Mouse (Mus musculus) liver, embryonic 12.5 days (tissue): Measurements from ENCODE around the gene Lbhd1. TPM values are rescaled to one million over a fixed set of nuclear protein-coding genes. Genes with fewer than 3 reads are reported as not detected.

ENCODE experiments used
- ATAC-seq: fragments of 200-750 bp; cut with Nextera tagmentation; 2 replicates; pipeline ENCODE4 v1.8.0; 2017; ENCODE audit warnings: moderate number of reproducible peaks, mild to moderate bottlenecking, moderate library complexity
- H3K27ac ChIP-seq: fragments of 300-500 bp; sonication (generic); 2 replicates; pipeline ENCODE4 v1.5.1; 2016; ENCODE audit warnings: mild to moderate bottlenecking
- H3K27me3 ChIP-seq: fragments of 300-500 bp; sonication (generic); replicated peaks from 2 replicates; pipeline ENCODE4 v1.6.1; 2016; ENCODE audit warnings: mild to moderate bottlenecking, moderate library complexity
- H3K36me3 ChIP-seq: fragments of 300-500 bp; sonication (generic); 2 replicates; pipeline ENCODE4 v1.6.1; 2016; ENCODE audit warnings: mild to moderate bottlenecking, moderate library complexity
- H3K4me1 ChIP-seq: fragments of 300-500 bp; sonication (generic); 2 replicates; pipeline ENCODE4 v1.6.1; 2016
- H3K4me2 ChIP-seq: fragments of 300-500 bp; sonication (generic); 2 replicates; pipeline ENCODE4 v1.6.1; 2016; ENCODE audit warnings: mild to moderate bottlenecking, moderate library complexity
- H3K4me3 ChIP-seq: fragments of 300-500 bp; sonication (generic); 2 replicates; pipeline ENCODE4 v1.5.1; 2016; ENCODE audit warnings: mild to moderate bottlenecking, moderate library complexity
- H3K9ac ChIP-seq: fragments of 300-500 bp; sonication (generic); 2 replicates; pipeline ENCODE4 v1.6.1; 2016; ENCODE audit warnings: mild to moderate bottlenecking, moderate library complexity
- H3K9me3 ChIP-seq: fragments of 300-500 bp; sonication (generic); replicated peaks from 2 replicates; pipeline ENCODE4 v1.6.1; 2016; ENCODE audit warnings: mild to moderate bottlenecking, moderate library complexity
- WGBS: fragments of 180-500 bp; shearing (Covaris S2); methylation state at CpG from one replicate; pipeline ENCODE4 v1.1.7; 2016; ENCODE audit not compliant: insufficient replicate concordance; 5-methylcytosine and 5-hydroxymethylcytosine counted together
- polyA plus RNA-seq: library from polyadenylated mRNA; unstranded; fragments of >200 nt; fragmentation: Nextera tagmentation; extraction: Ambion mirVana; gene quantifications from 2 replicates; pipeline ENCODE4 v1.2.1, GENCODE M21; 2016

The Lbhd1 gene
- polyA plus RNA-seq, 1 experiment from 2014 or later: 80.4 TPM

DNA sequence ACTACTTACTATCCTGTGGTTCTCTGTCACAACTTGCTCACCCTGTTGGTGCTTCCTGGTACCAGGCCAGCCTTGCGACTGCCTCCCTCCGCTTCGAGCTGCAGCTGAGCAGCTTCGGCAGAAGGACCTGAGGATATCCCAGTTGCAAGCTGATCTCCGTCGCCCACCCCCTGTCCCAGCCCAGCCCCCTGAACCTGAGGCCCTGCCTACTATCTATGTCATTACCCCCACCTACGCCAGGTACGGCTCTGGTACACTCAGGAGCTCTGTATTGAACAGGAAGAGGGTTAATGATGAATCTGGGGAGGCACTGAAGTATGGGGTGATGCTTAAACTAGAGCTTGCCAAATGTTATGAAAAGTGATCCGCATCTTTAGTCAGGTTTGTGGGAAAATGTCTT, 38.2 kb downstream of the Lbhd1 start:
- ATAC-seq: no peak
- H3K27me3 ChIP-seq: no peaks in the 10 kb centered on the region
- H3K36me3 ChIP-seq: peaks cover 47% of the 10 kb centered on the region
- H3K4me3 ChIP-seq: peak overlapping the region; percentile 87
- no peaks in the 10 kb centered on the region for H3K9me3 ChIP-seq
- peak overlapping the region; percentile 95; the same call in 1 of the 2 replicates for H3K27ac ChIP-seq
- peak overlapping the region; percentile 90 for H3K9ac ChIP-seq
- 72% methylated on average over 9 of the region's 9 CpGs for WGBS
- peaks cover 58% of the 10 kb centered on the region for H3K4me1 ChIP-seq
- H3K4me2 ChIP-seq: peak overlapping the region; percentile 87

DNA sequence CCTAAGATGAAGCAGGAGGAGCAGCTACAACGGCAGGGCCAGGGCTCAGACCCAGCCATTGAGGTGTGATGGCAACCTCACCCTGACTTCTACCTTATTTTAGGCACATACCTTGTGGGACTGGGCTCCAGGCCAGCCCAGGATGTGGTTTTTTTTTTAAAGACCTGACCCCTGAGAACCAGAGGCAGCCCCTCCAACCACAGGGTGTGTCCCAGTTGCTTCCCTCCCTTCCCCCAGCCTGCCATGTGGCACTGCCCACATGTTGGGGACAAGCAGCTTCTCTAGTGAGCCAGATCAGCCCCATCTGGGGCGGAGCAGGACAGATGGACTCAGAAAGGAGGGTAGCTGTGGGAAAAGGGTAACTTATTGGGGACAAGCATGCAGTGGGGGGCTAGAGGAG, 43.2 kb downstream of the Lbhd1 start:
- ATAC-seq: no peak
- Histone ChIP-seq H3K36me3 (peaks cover 61% of the 10 kb centered on the region), H3K27me3 (no peaks in the 10 kb centered on the region), H3K4me1 (peaks cover 75% of the 10 kb centered on the region), H3K4me2 (no peak overlapping the region), H3K9ac (peak overlapping the region; percentile 40; the same call in 1 of the 2 replicates), H3K4me3 (no peak overlapping the region), H3K9me3 (no peaks in the 10 kb centered on the region), H3K27ac (peak overlapping the region; percentile 92; the same call in 1 of the 2 replicates)
- 63% methylated on average over 2 of the region's 2 CpGs for WGBS

DNA sequence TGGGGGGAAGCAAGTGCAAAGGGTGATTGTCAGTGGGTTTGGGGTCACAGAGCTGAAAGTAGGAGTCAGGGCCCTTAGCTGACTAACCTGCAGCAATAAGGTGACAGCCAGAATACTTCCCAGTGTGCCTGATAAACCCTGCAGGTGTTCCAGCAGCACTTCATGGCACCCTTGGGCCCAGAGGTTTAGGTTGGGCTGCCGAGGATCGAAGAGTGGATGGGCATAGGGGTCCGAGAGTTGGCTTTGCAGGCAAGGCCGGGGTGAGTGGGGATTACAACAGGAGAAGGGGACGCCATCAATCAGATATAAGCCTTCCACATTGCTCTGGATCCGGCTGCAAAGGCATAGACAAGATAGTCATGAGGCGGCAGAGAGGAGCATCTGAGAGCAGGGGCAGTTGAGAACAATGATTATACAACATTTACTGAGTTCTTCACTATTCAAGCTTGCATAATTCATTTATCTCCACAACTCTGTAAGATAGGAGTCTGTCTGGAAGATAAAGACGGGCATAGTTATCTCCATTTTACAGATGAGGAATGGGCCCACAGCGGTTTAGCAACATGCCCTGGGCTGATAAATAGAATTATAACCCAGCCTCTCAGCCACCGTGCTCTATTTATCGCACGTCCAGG, 44.5 kb downstream of the Lbhd1 start:
- peak; percentile 48 for ATAC-seq
- Histone ChIP-seq H3K27me3 (no peaks in the 10 kb centered on the region), H3K9me3 (no peaks in the 10 kb centered on the region), H3K4me1 (peaks cover 62% of the 10 kb centered on the region), H3K36me3 (peaks cover 55% of the 10 kb centered on the region), H3K27ac (peak overlapping the region; percentile 92), H3K4me2 (peak overlapping the region; percentile 96), H3K4me3 (peak overlapping the region; percentile 81), H3K9ac (peak overlapping the region; percentile 83; the same call in 1 of the 2 replicates)
- 33% methylated on average over 12 of the region's 12 CpGs for WGBS

DNA sequence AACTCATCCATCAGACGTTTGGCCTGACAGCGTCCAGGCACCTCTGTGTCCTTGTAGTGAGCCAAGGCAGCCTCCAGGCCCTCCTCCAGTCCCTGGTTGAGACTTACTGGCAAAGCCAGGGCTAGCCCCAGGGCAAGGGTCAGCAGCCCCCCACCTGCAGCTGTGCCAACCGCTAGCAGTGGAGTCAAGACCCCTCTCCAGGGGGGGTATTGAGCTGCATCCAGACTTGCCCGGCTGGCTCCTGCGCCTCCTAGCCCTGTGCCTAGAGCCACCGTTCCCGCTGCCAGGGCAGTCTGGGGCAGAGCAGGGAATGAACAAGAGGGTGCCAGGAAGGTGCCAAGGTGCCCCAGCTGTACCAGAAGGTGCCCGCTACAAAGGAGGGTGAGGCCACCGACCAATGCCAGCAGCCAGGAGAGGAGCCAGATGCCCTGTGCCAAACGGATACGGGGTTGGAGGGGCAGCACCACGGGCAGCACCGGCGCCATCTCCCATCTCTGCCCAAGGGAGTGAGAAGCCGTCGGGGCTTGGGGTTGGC, 45.2 kb downstream of the Lbhd1 start:
- H3K27me3 ChIP-seq: no peaks in the 10 kb centered on the region
- no peaks in the 10 kb centered on the region for H3K9me3 ChIP-seq
- peaks cover 56% of the 10 kb centered on the region for H3K36me3 ChIP-seq
- peak overlapping the region; percentile 92 for H3K27ac ChIP-seq
- peak; percentile 14; the same call in 1 of the 2 replicates for ATAC-seq
- peak overlapping the region; percentile 83 for H3K9ac ChIP-seq
- peak overlapping the region; percentile 96 for H3K4me2 ChIP-seq
- 36% methylated on average over 16 of the region's 16 CpGs for WGBS
- H3K4me1 ChIP-seq: peaks cover 55% of the 10 kb centered on the region
- H3K4me3 ChIP-seq: peak overlapping the region; percentile 81

DNA sequence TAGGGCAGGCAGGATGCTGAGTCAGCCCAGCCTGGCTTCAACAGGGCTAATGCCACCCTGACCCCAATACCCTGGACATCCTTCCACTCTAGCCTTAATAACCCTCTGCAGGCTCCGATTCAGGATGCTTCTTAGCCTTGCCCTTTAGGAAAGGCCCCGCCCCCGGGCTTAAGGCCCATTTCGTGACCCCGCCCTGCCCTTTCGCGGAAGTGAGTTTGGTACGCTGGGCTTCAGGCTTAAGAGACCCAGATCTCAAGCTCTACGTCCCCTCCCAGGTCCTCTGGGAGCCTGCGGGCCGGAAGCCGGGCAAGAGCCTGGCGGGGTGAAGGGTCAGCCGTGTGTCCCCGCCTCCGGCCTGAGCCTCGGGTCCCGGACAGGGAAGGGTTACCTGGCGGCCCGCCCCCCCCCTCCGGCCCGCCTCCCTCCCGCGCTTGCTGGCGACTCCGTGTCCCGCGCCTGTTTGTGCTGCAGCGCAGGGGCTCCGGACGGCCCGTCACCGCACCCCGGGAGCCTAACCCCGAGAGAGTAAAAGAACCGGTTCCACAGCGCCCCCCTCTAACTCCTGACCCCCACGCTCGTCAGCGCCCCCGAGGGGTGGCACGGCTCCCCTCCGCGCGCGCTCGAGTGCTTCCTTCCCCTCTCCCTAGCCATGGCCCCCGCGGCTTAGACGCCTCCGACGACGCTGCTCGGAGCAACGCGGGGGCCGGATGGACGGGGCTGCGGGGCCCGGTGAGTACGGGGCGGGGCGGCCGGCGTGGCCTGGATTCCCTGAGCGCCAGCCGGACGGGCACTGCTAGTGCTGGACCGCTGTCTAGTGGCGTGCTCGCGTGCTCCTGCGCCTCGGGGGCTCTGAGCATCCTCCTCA, 45.9 kb downstream of the Lbhd1 start, which contains the start of the genes Rom1 and Eml3:
Gene Rom1, minus strand, starts transcription at position 133 of the 865 bp plus-strand sequence.
Gene Eml3, plus strand, starts transcription at position 329 of the 865 bp plus-strand sequence.
- H3K27me3 ChIP-seq: no peaks in the 10 kb centered on the region
- peak within 1 kb of the TSS; percentile 96 for H3K4me2 ChIP-seq
- H3K9me3 ChIP-seq: no peaks in the 10 kb centered on the region
- H3K27ac ChIP-seq: peak within 1 kb of the TSS; percentile 92
- H3K36me3 ChIP-seq: peaks cover 58% of the 10 kb centered on the region
- peak within 1 kb of the TSS; percentile 83 for H3K9ac ChIP-seq
- peak within 1 kb of the TSS; percentile 81 for H3K4me3 ChIP-seq
- peaks cover 50% of the 10 kb centered on the region for H3K4me1 ChIP-seq
- peak; percentile 77 for ATAC-seq
- WGBS: 4% methylated on average over 57 of the region's 74 CpGs

DNA sequence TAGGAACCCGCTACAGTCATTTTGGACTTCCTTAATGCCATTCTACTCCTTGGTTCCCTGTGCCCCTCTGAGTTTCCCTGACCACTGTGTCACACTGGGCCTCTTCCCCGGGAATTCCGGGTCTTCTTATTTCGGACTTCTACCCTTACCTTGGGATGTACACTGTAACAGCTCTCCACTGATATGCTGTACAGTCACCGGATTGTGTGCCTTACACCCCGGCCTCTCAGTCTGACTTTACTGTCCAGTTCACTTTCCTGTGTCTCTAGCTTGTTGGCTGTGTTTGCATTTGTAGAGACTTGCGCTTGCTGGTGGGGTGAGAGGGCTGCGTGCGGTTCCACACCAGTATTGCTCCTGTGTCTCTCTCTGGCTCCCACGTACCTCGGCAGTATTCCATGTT, 46.6 kb downstream of the Lbhd1 start:
- no peak for ATAC-seq
- WGBS: 8% methylated on average over 11 of the region's 11 CpGs
- peaks cover 61% of the 10 kb centered on the region for H3K36me3 ChIP-seq

DNA sequence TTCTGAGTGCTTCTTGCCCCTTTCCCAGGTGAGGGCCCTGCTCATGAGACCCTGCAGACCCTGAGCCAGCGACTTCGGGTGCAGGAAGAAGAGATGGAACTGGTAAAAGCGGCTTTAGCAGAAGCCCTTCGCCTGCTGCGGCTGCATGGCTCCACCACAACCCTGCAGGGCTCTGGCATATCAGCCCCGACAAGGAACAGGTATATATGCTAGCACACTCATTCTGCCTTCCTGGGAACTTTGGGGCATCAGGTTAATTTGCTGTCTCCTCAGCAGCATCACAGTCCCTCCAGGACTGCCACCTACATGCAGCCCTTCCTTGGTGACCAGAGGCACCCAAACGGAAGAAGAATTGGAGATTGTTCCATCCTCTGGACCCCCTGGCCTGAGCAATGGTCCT, 47.2 kb downstream of the Lbhd1 start:
- Histone ChIP-seq H3K27ac (no peak overlapping the region), H3K9ac (peak overlapping the region; percentile 83)
- 80% methylated on average over 7 of the region's 7 CpGs for WGBS

More for the DNA sequence above, 46.6 kb downstream of the Lbhd1 start:
- Histone ChIP-seq H3K4me2 (peak overlapping the region; percentile 96), H3K4me3 (peak overlapping the region; percentile 81), H3K9me3 (no peaks in the 10 kb centered on the region), H3K9ac (peak overlapping the region; percentile 83), H3K27ac (peak overlapping the region; percentile 92), H3K4me1 (peaks cover 50% of the 10 kb centered on the region), H3K27me3 (no peaks in the 10 kb centered on the region)

DNA sequence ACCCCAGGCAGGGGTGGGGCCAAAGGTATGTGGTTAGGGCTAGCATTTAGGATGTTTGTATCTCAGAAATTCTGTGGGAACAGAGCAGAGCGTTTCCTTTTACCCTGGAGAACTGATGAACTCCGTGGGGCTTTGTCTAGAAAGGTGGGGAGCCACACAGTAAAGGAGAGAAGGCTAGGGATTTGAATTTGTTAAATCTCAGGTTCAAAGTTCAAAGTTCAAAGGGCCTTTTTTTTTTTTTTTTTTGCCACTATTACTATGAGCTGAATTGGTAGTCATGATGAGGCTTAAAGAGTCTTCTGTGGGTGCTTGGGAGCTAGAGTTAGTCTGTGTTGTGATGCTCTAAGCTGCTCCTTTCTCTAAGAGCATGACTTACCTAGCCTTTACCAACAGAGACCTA, 53.2 kb downstream of the Lbhd1 start:
- Histone ChIP-seq H3K36me3 (peaks cover 76% of the 10 kb centered on the region), H3K27ac (no peak overlapping the region), H3K9me3 (no peaks in the 10 kb centered on the region), H3K4me1 (peaks cover 16% of the 10 kb centered on the region), H3K4me2 (no peak overlapping the region), H3K9ac (no peak overlapping the region), H3K4me3 (no peak overlapping the region), H3K27me3 (no peaks in the 10 kb centered on the region)
- ATAC-seq: no peak
- 82% methylated on average over 2 of the region's 2 CpGs for WGBS

More for the DNA sequence above, 47.2 kb downstream of the Lbhd1 start:
- no peak for ATAC-seq
- Histone ChIP-seq H3K9me3 (no peaks in the 10 kb centered on the region), H3K27me3 (no peaks in the 10 kb centered on the region), H3K4me3 (peak overlapping the region; percentile 81), H3K4me2 (peak overlapping the region; percentile 96), H3K4me1 (peaks cover 50% of the 10 kb centered on the region), H3K36me3 (peaks cover 61% of the 10 kb centered on the region)

DNA sequence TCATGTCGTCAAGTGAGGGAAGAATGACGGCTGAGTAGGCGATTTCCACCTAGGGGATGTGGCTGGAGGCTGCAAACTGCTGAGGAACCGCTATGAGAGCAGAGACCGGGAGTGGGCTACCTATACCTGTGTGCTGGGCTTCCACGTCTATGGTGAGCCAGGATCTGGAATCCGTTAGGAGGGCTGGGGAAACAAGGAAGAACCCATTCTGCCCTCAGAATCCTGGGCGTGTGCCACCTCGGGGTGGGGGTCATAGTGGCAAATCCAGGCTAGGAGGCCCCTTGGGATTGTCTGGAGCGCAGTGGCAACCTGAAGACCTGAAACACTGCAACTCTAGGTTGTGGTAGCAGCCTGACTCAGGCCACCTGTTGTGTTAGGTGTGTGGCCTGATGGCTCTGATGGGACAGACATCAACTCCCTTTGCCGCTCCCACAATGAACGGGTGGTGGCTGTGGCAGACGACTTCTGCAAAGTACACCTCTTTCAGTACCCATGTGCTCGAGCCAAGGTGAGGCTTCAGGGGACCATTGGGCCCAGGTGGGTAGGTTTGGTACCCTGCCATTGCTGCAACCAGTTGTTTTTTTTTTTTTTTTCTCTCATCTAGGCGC, 57.1 kb downstream of the Lbhd1 start:
- peak overlapping the region; percentile 99 for H3K9ac ChIP-seq
- no peak overlapping the region for H3K4me3 ChIP-seq
- WGBS: 78% methylated on average over 15 of the region's 15 CpGs
- no peaks in the 10 kb centered on the region for H3K27me3 ChIP-seq
- no peak for ATAC-seq
- H3K4me1 ChIP-seq: peaks cover 43% of the 10 kb centered on the region
- H3K27ac ChIP-seq: peak overlapping the region; percentile 97
- peak overlapping the region; percentile 69 for H3K4me2 ChIP-seq
- H3K9me3 ChIP-seq: no peaks in the 10 kb centered on the region
- peaks cover 69% of the 10 kb centered on the region for H3K36me3 ChIP-seq

DNA sequence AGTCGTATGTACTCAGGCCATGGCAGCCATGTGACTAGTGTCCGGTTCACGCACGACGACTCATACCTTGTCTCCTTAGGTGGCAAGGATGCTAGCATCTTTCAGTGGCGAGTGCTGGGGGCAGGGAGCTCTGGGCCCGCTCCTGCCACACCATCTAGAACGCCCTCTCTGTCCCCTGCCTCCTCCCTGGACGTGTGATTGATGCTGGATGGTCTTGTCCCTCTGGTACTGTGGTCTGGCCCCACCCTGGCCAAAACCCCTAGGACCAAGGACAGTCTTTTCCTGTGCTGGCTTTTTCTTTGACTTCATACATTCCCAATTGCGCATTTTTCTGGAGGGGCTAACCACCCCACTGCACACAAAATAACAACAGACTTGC, 57.6 kb downstream of the Lbhd1 start:
- 54% methylated on average over 10 of the region's 10 CpGs for WGBS
- H3K9me3 ChIP-seq: no peaks in the 10 kb centered on the region
- peaks cover 48% of the 10 kb centered on the region for H3K4me1 ChIP-seq
- H3K27me3 ChIP-seq: no peaks in the 10 kb centered on the region
- peaks cover 69% of the 10 kb centered on the region for H3K36me3 ChIP-seq
- H3K4me2 ChIP-seq: peak overlapping the region; percentile 69
- peak overlapping the region; percentile 97 for H3K27ac ChIP-seq
- 0 out of 2 replicates have a peak, but pooled peaks have one; percentile 2 for ATAC-seq
- H3K4me3 ChIP-seq: peak overlapping the region; percentile 97
- peak overlapping the region; percentile 99 for H3K9ac ChIP-seq

DNA sequence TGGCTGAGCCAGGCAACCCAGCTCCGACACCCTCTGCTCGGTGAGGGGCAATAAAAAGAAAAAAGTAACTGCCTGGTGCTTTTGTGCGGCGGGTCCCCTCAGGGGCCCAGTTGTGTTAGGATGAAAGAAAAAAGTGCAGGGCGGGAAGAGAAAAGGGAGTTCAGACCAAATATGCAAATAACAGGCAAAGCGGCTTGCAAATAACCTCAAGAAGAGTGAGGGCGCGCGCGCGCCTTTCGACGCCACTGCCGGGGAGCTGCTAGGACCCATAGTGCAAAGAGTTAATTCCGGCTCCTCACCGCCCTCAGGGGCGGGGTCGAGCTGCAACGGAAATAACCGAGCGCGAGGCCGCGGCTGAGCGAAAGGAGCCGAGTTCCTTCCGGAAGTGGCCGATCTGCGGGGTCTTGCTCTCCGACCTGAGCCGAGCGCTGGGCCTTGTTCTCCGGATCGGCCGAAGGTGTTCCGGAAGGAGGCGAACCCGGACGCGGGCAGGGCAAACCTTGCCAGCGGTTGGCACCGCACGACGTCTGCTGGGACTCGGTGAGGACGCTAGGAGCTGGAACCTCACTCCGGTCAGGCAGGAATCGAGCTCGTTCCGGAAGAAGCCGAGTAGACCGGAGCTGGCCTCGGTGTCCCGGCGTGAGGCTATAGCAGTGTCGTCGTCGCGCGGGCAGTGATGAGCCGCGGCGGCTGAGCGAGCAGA, 58.1 kb downstream of the Lbhd1 start, which contains the start of gene Mta2:
Gene Mta2, plus strand, starts transcription at position 361 of the 703 bp plus-strand sequence.
- ATAC-seq: peak; percentile 89
- under 1% methylated on average over 64 of the region's 64 CpGs for WGBS
- Histone ChIP-seq H3K27ac (peak within 1 kb of the TSS; percentile 97), H3K4me1 (peaks cover 53% of the 10 kb centered on the region), H3K27me3 (no peaks in the 10 kb centered on the region), H3K4me3 (peak within 1 kb of the TSS; percentile 97), H3K9ac (peak within 1 kb of the TSS; percentile 99), H3K4me2 (peak within 1 kb of the TSS; percentile 69), H3K36me3 (peaks cover 69% of the 10 kb centered on the region), H3K9me3 (no peaks in the 10 kb centered on the region)
